Mouse (Mus musculus) layer of hippocampus, postnatal 25 days (tissue): Measurements from ENCODE around the gene Chtf18. TPM values are rescaled to one million over a fixed set of nuclear protein-coding genes. Genes with fewer than 3 reads are reported as not detected.

Experiments used
- DNase-seq, 2 experiments: peaks; one replicate each; pipeline ENCODE4 v3.0.0; 2022; ENCODE audit warnings: mixed read lengths in 2 of 2, low spot score in 1 of 2; ENCODE audit errors: extremely low spot score in 1 of 2
- microRNA-seq, 2 experiments: library from miRNA; unstranded; fragments of <30 nt; microRNA quantifications; one replicate each; pipeline ENCODE4 v1.2.0; 2021
- total RNA-seq, 2 experiments: library from RNA; stranded (reverse); gene quantifications; 2 replicates each; pipeline ENCODE4 v1.2.3; 2021

Gene Chtf18
- total RNA-seq, 2 experiments from 2014 or later = 1.3 to 2.1 TPM

DNA sequence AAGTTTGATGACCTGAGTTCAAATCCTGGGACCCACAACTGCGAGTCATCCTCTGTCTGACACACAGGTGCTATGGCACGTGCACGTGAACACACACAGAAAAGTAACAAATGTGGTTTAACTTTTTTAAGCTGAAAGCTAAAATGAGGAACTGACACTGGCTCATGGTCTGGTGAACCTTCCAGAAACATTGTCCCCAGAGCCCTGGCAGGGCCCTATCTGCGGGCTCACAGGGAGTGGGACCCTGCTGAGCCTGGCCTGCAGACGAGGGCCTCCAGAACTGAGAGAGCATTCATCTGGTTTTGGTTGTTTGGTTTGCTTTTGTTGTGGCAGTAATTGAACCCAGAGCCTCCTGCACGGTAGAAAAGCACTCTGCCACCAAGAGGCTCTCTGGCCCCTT, 49.2 kb downstream of the Chtf18 start:
- no peak for DNase-seq

DNA sequence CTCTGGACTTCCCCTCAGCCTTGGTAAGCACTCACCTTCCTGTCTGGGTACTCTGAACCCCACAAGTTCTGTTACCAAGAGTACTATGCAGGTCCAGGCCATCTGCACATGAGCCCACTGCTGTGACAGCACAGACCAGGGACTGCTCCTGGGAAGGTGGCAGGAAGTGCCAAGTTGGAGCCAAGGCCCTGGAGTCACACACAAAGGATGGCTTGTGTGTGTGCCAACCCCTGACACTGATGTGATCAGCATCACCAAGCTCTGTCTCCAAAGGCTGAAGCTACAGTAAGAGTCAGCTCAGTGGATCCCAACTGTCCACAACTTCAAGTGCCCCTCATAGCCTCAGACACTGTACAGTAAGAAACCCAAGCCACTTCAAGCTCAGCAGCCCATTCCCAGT, 54.2 kb downstream of the Chtf18 start:
- DNase-seq = no peak

Small RNAs within 50 kb of the gene (microRNA-seq; reads per million reads assigned to microRNA genes)
- 0 reads per million in 2 experiments for gene Gm25083

Other genes with a start within 250 kb of the Chtf18 start
- under 1 TPM in 1 of 2 experiments, not detected in 1; 0.15 TPM for gene Sstr5, start 230.1 kb downstream of the Chtf18 start, total RNA-seq
- 10 to 100 TPM; 61.9 to 67.1 TPM for gene Sox8, start 156.7 kb downstream of the Chtf18 start, total RNA-seq
- gene Lmf1, start 148.3 kb downstream of the Chtf18 start, total RNA-seq = 10 to 100 TPM; 24.9 to 34.0 TPM
- 100 to 1,000 TPM; 108 to 125 TPM for gene Gng13, start 10.2 kb downstream of the Chtf18 start, total RNA-seq
- 10 to 100 TPM; 45.4 to 49.2 TPM for gene Rpusd1, start 251 bp upstream of the Chtf18 start, total RNA-seq
- gene Mslnl, start 8.6 kb upstream of the Chtf18 start, total RNA-seq = under 1 TPM in 1 of 2 experiments, not detected in 1; 0.14 TPM
- 1 to 10 TPM in 1 of 2 experiments, under 1 TPM in 1; 0.71 to 1.8 TPM for gene Msln, start 27.0 kb upstream of the Chtf18 start, total RNA-seq
- gene Narfl, start 46.4 kb upstream of the Chtf18 start, total RNA-seq = 10 to 100 TPM; 32.7 to 33.2 TPM
- gene Haghl, start 58.3 kb upstream of the Chtf18 start, total RNA-seq = 100 to 1,000 TPM; 112 to 126 TPM
- gene Ccdc78, start 59.2 kb upstream of the Chtf18 start, total RNA-seq = not detected
- gene Fam173a, start 65.5 kb upstream of the Chtf18 start, total RNA-seq = 10 to 100 TPM; 81.7 to 88.0 TPM
- 1 to 10 TPM; 1.6 to 3.5 TPM for gene AC134908.4, start 68.2 kb upstream of the Chtf18 start, total RNA-seq
- 10 to 100 TPM; 82.7 to 89.2 TPM for gene Metrn, start 69.7 kb upstream of the Chtf18 start, total RNA-seq
- gene Fbxl16, start 81.7 kb upstream of the Chtf18 start, total RNA-seq = 100 to 1,000 TPM; 637 to 657 TPM
- 10 to 100 TPM; 26.5 to 27.1 TPM for gene Wdr24, start 96.2 kb upstream of the Chtf18 start, total RNA-seq
- 10 to 100 TPM; 59.5 to 62.9 TPM for gene Jmjd8, start 101.4 kb upstream of the Chtf18 start, total RNA-seq
- 100 to 1,000 TPM; 160 to 164 TPM for gene Stub1, start 106.0 kb upstream of the Chtf18 start, total RNA-seq
- 10 to 100 TPM; 62.3 to 68.3 TPM for gene Rhbdl1, start 109.9 kb upstream of the Chtf18 start, total RNA-seq
- 10 to 100 TPM; 26.0 to 28.5 TPM for gene Gm20683, start 114.3 kb upstream of the Chtf18 start, total RNA-seq
- gene Rhot2, start 117.4 kb upstream of the Chtf18 start, total RNA-seq = 100 to 1,000 TPM in 1 of 2 experiments, 10 to 100 TPM in 1; 95.2 to 107 TPM
- 10 to 100 TPM; 14.8 to 21.0 TPM for gene Wdr90, start 134.1 kb upstream of the Chtf18 start, total RNA-seq
- 10 to 100 TPM; 22.4 to 25.3 TPM for gene Mcrip2, start 141.3 kb upstream of the Chtf18 start, total RNA-seq
- 10 to 100 TPM; 39.2 to 40.1 TPM for gene Mettl26, start 147.7 kb upstream of the Chtf18 start, total RNA-seq
- gene Wfikkn1, start 153.4 kb upstream of the Chtf18 start, total RNA-seq = 1 to 10 TPM; 2.0 TPM
- 10 to 100 TPM; 41.0 to 52.9 TPM for gene Rab40c, start 192.3 kb upstream of the Chtf18 start, total RNA-seq
- 100 to 1,000 TPM; 135 to 137 TPM for gene Pigq, start 217.5 kb upstream of the Chtf18 start, total RNA-seq
- gene Nhlrc4, start 217.5 kb upstream of the Chtf18 start, total RNA-seq = under 1 TPM in 1 of 2 experiments, not detected in 1; 0.52 TPM
- under 1 TPM; 0.34 to 0.47 TPM for gene A930017K11Rik, start 225.1 kb upstream of the Chtf18 start, total RNA-seq